Mouse (Mus musculus): ENCODE results near the gene Maml2. TPM values are rescaled to one million over a fixed set of nuclear protein-coding genes. Genes with fewer than 3 reads are reported as not detected.

The Maml2 gene
- polyA plus RNA-seq, 1 experiment from 2014 or later = 11.5 TPM

- H3K9ac ChIP-seq (replicated peaks) = no peak overlapping the region
- no peaks in the 10 kb centered on the region for H3K9me3 ChIP-seq
- no peak for ATAC-seq
- H3K27ac ChIP-seq = no peak overlapping the region
- H3K4me1 ChIP-seq (replicated peaks) = peaks cover 36% of the 10 kb centered on the region
- no peak overlapping the region for H3K4me3 ChIP-seq (replicated peaks)
- WGBS = 53% methylated on average over 12 of the region's 12 CpGs
- H3K36me3 ChIP-seq = no peaks in the 10 kb centered on the region
- H3K4me2 ChIP-seq (replicated peaks) = no peak overlapping the region
- H3K27me3 ChIP-seq = no peaks in the 10 kb centered on the region
These were observed 186.8 kb downstream of the Maml2 start for GRCm38 (mm10) chr9:13484267-13485240.

GRCm38 (mm10) chr9:13485914-13486313 lies 188.2 kb downstream of the Maml2 start:
- Histone ChIP-seq H3K4me2 (replicated peaks) (no peak overlapping the region), H3K4me1 (replicated peaks) (peaks cover 33% of the 10 kb centered on the region), H3K9me3 (no peaks in the 10 kb centered on the region), H3K36me3 (no peaks in the 10 kb centered on the region), H3K4me3 (replicated peaks) (no peak overlapping the region), H3K9ac (replicated peaks) (no peak overlapping the region), H3K27me3 (no peaks in the 10 kb centered on the region), H3K27ac (no peak overlapping the region)
- ATAC-seq = no peak
- 82% methylated on average over 1 of the region's 1 CpGs for WGBS

- no peak overlapping the region for H3K27ac ChIP-seq
- no peak overlapping the region for H3K4me3 ChIP-seq (replicated peaks)
- H3K4me1 ChIP-seq (replicated peaks) = peaks cover 10% of the 10 kb centered on the region; the same call in 1 of the 2 replicates
- no peak for ATAC-seq
- H3K4me2 ChIP-seq (replicated peaks) = no peak overlapping the region
- no peaks in the 10 kb centered on the region for H3K27me3 ChIP-seq
- H3K9ac ChIP-seq (replicated peaks) = no peak overlapping the region
- H3K36me3 ChIP-seq = no peaks in the 10 kb centered on the region
- WGBS = 52% methylated on average over 1 of the region's 1 CpGs
- H3K9me3 ChIP-seq = no peaks in the 10 kb centered on the region
These were observed 193.3 kb downstream of the Maml2 start for GRCm38 (mm10) chr9:13491107-13491506.

- Histone ChIP-seq H3K36me3 (no peaks in the 10 kb centered on the region), H3K4me2 (replicated peaks) (no peak overlapping the region), H3K9ac (replicated peaks) (no peak overlapping the region), H3K27me3 (no peaks in the 10 kb centered on the region), H3K9me3 (no peaks in the 10 kb centered on the region), H3K4me1 (replicated peaks) (peaks cover 14% of the 10 kb centered on the region; the same call in 1 of the 2 replicates), H3K4me3 (replicated peaks) (no peak overlapping the region), H3K27ac (no peak overlapping the region)
- ATAC-seq = no peak
- 93% methylated on average over 9 of the region's 9 CpGs for WGBS
These were observed 194.3 kb downstream of the Maml2 start for GRCm38 (mm10) chr9:13491854-13492620.

GRCm38 (mm10) chr9:13492807-13493206 lies 195.1 kb downstream of the Maml2 start:
- Histone ChIP-seq H3K4me1 (replicated peaks) (peaks cover 15% of the 10 kb centered on the region; the same call in 1 of the 2 replicates), H3K27ac (no peak overlapping the region), H3K4me3 (replicated peaks) (no peak overlapping the region), H3K9me3 (no peaks in the 10 kb centered on the region), H3K9ac (replicated peaks) (no peak overlapping the region), H3K36me3 (no peaks in the 10 kb centered on the region), H3K27me3 (no peaks in the 10 kb centered on the region), H3K4me2 (replicated peaks) (no peak overlapping the region)
- WGBS = 87% methylated on average over 2 of the region's 2 CpGs
- no peak for ATAC-seq

- ATAC-seq = no peak
- H3K9ac ChIP-seq (replicated peaks) = no peak overlapping the region
- peaks cover 16% of the 10 kb centered on the region; the same call in 1 of the 2 replicates for H3K4me1 ChIP-seq (replicated peaks)
- WGBS = 85% methylated on average over 2 of the region's 2 CpGs
- H3K9me3 ChIP-seq = no peaks in the 10 kb centered on the region
- no peak overlapping the region for H3K4me2 ChIP-seq (replicated peaks)
- H3K27me3 ChIP-seq = no peaks in the 10 kb centered on the region
- no peaks in the 10 kb centered on the region for H3K36me3 ChIP-seq
- no peak overlapping the region for H3K4me3 ChIP-seq (replicated peaks)
- H3K27ac ChIP-seq = no peak overlapping the region
These were observed 196.0 kb downstream of the Maml2 start for GRCm38 (mm10) chr9:13493746-13494145.

GRCm38 (mm10) chr9:13495530-13495929 lies 197.8 kb downstream of the Maml2 start:
- H3K36me3 ChIP-seq = no peaks in the 10 kb centered on the region
- no peaks in the 10 kb centered on the region for H3K27me3 ChIP-seq
- H3K9me3 ChIP-seq = no peaks in the 10 kb centered on the region
- no peak overlapping the region for H3K27ac ChIP-seq
- no peak overlapping the region for H3K4me3 ChIP-seq (replicated peaks)
- ATAC-seq = no peak
- no peak overlapping the region for H3K4me2 ChIP-seq (replicated peaks)
- no peak overlapping the region for H3K9ac ChIP-seq (replicated peaks)
- peaks cover 18% of the 10 kb centered on the region; the same call in 1 of the 2 replicates for H3K4me1 ChIP-seq (replicated peaks)

- Histone ChIP-seq H3K36me3 (no peaks in the 10 kb centered on the region), H3K4me3 (replicated peaks) (no peak overlapping the region), H3K9ac (replicated peaks) (no peak overlapping the region), H3K27ac (no peak overlapping the region), H3K27me3 (no peaks in the 10 kb centered on the region), H3K4me2 (replicated peaks) (no peak overlapping the region), H3K4me1 (replicated peaks) (peaks cover 8% of the 10 kb centered on the region; the same call in 1 of the 2 replicates), H3K9me3 (no peaks in the 10 kb centered on the region)
- 66% methylated on average over 3 of the region's 3 CpGs for WGBS
- ATAC-seq = no peak
These were observed 199.3 kb downstream of the Maml2 start for GRCm38 (mm10) chr9:13497016-13497415.

- no peaks in the 10 kb centered on the region for H3K27me3 ChIP-seq
- WGBS = 78% methylated on average over 7 of the region's 7 CpGs
- ATAC-seq = no peak
These were observed 200.1 kb downstream of the Maml2 start for GRCm38 (mm10) chr9:13497690-13498333.

GRCm38 (mm10) chr9:13500045-13500444 lies 202.3 kb downstream of the Maml2 start:
- no peak overlapping the region for H3K4me3 ChIP-seq (replicated peaks)
- H3K27me3 ChIP-seq = no peaks in the 10 kb centered on the region
- no peak overlapping the region for H3K9ac ChIP-seq (replicated peaks)
- H3K4me2 ChIP-seq (replicated peaks) = no peak overlapping the region
- H3K27ac ChIP-seq = no peak overlapping the region
- ATAC-seq = no peak
- peaks cover 8% of the 10 kb centered on the region; the same call in 1 of the 2 replicates for H3K4me1 ChIP-seq (replicated peaks)
- WGBS = 90% methylated on average over 5 of the region's 5 CpGs
- H3K9me3 ChIP-seq = no peaks in the 10 kb centered on the region
- H3K36me3 ChIP-seq = no peaks in the 10 kb centered on the region

More at GRCm38 (mm10) chr9:13497690-13498333, 200.1 kb downstream of the Maml2 start:
- no peak overlapping the region for H3K4me2 ChIP-seq (replicated peaks)
- H3K4me3 ChIP-seq (replicated peaks) = no peak overlapping the region
- H3K27ac ChIP-seq = no peak overlapping the region
- H3K36me3 ChIP-seq = no peaks in the 10 kb centered on the region
- H3K9ac ChIP-seq (replicated peaks) = no peak overlapping the region
- H3K9me3 ChIP-seq = no peaks in the 10 kb centered on the region
- peaks cover 8% of the 10 kb centered on the region; the same call in 1 of the 2 replicates for H3K4me1 ChIP-seq (replicated peaks)

- no peak overlapping the region for H3K4me2 ChIP-seq (replicated peaks)
- H3K27ac ChIP-seq = no peak overlapping the region
- no peak overlapping the region for H3K9ac ChIP-seq (replicated peaks)
- H3K36me3 ChIP-seq = no peaks in the 10 kb centered on the region
- no peaks in the 10 kb centered on the region for H3K27me3 ChIP-seq
- no peaks in the 10 kb centered on the region for H3K9me3 ChIP-seq
- 89% methylated on average over 4 of the region's 4 CpGs for WGBS
- no peak for ATAC-seq
- no peak overlapping the region for H3K4me3 ChIP-seq (replicated peaks)
- no peaks in the 10 kb centered on the region for H3K4me1 ChIP-seq (replicated peaks)
These were observed 207.3 kb downstream of the Maml2 start for GRCm38 (mm10) chr9:13505024-13505423.
